Mouse (Mus musculus) granulocyte monocyte progenitor cell, adult 5-6 weeks (primary cell): ENCODE data around the gene Eef2. TPM values are rescaled to one million over a fixed set of nuclear protein-coding genes. Genes with fewer than 3 reads are reported as not detected.

Source experiments
- ATAC-seq: replicated peaks from 2 replicates; pipeline ENCODE4 v1.8.0; 2016; ENCODE audit warnings: mild to moderate bottlenecking, moderate TSS enrichment, inconsistent platforms; ENCODE audit not compliant: poor library complexity, severe bottlenecking
- total RNA-seq, 2 experiments: library from RNA; stranded (forward) in 1 of 2; stranded (reverse) in 1 of 2; fragments of 200-712, 200-1000 nt in 1 of 2; fragments of >200 nt in 1 of 2; fragmentation: Nextera tagmentation in 1 of 2; gene quantifications; 2 replicates each; pipeline ENCODE4 v1.2.3; 2014 to 2017

Gene Eef2
- total RNA-seq (2014; fragmentation: Nextera tagmentation): 843 and 1,029 TPM in 2 replicates
- 1,504 and 1,576 TPM in 2 replicates for total RNA-seq (2017)

DNA sequence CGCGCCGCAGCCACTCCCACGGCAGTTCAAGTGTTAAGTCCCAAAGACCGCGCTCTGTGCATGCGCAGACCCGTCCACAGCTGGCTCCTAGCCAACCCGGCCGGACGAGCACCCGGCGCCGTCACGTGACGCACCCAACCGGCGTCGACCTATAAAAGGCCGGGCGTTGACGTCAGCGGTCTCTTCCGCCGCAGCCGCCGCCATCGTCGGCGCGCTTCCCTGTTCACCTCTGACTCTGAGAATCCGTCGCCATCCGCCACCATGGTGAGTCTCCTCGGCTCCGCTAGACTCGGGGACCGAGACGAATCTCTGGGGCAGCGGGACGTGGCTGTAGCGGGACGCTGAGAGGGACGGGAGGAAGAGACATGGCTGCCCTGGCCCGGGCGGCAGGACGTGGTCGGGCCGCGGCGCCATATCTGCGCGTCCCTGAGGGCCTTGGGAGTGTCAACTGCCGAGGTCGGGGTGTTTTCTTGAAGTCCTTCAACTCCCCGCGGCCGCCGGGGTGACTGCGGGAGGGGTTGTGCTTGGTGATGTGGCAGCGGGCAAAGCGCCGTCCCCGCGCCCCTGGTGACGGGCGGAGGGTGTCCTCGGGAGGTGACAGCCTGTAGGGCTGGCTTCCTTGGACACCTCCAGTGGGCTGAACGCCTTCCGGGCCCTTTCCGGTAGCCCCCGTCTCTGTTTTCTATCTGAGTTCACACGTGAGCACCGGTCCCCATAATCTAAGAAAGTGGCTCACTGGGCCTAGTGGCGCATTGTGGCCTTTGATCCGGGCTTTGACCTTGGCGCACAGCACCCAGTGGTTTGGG is at the start of gene Eef2:
Eef2 (plus strand) TSS at position 166 of the 806 bp plus-strand sequence.
- peak; percentile 64 for ATAC-seq

DNA sequence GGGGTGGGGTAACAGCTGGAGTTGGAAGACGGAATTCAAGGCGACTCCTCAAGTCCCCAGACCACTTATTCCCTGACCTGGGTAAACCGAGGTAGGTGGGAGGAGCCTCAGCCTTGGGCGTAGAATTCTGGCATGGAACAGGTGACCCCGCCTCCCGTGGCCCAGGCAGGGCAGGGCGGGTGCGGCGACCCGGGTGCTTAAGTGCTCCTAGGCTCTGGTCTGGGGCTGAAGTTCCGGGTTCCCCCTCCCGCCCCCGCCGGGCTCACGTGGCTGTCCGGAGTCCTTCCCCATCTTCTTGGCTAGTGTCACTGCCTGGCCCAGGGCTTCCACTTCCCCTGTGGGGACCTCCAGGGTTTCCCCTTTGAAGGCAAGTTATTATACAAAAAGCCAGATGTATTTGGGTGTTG is 42.2 kb upstream of the Eef2 start:
- peak; percentile 40 for ATAC-seq

DNA sequence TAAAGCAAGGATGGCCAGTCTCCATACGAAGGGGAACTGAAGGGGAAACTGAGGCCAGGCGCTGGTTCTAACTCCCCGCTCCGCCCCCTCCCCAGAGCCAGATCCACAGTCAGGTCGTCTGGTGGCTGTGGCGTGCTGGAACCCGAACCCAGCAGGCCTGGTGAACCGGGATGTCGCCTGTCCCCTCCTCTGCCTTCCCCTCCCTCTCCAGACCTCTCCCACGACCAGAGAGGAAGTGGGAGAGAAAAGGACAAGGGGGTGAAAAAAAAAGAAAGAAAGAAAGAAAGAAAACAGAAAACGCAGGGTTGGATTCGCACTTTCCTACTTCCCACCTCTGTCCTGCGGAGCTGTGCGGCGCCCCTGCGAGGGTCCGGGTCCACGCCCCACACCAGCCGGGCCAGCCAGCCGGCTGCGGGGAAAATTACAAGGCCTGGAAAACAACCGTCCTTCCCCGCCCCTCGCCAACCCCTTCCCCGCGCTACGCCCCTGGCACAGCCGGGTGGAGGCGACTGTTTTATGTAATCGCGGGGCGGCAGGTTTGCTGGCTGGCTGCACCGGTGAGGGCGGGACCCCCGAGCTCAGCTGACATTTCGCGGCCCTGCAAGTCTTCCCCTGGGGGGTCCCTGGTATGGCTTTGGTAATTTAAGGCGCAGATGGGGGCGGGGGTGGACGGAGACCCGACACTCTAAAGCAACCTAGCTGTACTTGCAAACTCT is 41.3 kb upstream of the Eef2 start, which contains the start of gene Zbtb7a:
Zbtb7a (plus strand) TSS at position 255 of the 716 bp plus-strand sequence.
- ATAC-seq: peak; percentile 5; the same call in 1 of the 2 replicates

DNA sequence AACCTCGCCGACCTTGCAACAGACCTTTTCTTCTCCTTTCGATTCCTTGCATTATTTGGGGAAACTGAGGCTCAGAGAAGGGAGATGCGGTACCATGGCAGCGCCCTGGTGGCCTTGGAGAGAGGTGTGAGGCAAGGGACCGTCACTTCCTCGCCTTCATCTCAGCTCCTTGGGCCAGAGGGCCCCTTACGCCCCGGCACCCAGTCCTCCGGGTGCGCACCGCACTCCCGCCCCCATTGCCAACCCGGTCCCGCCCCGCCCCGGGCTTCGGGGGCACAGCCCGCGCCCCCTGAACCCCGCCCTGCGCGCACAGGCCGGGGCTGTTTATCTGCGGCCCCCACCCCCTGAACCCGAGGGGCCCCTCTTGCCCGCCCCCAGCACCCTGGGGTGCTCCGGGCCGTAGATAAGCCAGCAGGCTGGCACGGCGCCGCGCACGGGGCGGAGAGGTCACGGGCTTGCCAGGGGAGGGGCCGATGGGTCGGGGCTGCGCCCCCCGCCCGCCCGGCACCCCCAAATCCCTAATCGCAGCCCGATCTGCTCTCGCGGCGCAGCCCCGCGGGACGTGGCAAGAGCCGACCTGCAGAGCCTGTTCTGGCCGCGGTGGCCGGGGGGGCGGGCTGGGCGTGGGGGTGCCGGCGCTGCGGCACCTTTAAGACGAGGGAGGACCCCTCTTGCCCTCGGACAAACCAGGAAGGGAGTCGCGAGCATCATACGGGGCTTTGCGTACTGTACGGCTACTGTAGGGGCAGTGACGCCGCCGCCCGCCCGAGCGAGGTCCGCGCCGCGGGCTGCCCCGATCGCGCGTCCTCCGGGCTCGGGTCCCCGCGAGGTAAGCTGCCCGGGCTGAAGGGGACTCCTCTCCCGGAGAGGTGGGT is 40.4 kb upstream of the Eef2 start:
- ATAC-seq: peak; percentile 13

DNA sequence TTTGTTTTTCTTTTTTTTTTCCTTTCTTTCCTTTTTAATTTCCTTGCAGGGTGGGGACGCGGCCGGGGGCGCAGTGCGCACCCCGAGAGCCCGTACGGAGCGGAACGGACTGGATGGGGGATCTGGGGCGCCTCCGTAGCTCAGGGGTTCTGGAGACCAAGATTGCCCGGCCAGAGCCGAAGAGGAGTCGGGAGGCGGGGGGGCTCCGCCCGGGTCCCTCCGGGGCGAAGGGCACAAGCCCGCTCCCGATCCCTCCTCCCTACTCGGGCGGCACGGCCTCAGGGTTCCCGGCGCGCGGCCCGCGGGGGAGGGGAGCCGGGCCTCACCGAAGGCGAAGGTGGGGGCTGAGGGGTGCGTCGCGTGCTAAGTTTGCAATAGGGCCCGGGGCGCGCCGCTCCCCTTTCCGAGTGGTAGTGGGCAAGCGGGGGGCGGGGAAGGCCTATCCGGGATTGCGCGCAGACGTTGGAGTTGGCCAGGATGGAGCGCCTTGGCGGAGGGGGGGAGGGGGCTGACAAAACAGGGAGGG is 39.7 kb upstream of the Eef2 start:
- ATAC-seq: no peak

DNA sequence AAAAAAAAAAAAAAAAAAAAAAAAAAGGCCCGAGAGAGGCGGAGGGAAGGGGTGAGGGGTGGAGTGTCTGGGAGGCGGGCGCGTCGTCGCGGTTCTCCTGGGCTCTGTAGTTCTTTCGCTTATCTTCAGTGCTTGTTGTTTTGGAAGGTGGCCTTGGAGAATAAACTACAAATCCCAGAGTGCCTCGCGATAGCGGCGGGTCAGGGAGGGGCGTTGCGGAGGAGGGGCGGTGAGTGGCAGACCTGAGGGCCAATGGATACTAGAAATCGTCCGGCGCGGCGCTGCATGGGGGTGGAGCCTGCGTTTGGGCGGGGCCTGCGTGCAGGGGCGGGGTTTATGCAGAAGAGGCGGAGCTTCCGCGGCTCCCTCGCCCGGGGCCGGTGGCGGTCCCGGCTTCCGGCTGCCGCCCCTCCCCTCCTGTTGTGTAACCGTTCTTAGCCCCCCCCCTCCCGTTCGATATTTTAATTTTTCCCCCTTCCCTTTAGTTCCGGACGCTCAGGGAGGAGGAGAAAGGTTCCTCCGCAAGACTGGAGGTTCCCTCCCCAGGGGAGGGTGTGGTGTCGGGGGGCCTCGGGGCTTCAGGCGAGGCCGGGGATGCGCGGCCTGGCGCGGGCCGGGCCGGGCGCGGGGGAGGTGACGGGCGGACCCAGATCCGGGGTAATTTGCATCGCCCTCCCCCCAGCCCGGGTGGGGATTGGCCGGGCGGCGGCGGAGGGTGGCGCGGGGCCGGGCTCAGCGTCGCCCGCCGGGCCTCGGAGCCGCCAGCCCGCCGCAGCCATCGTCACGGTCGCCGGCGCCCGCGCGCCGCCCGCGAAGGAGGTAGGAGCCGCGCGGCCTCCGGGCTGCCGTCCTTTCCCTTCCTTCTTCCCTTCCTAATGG is 38.9 kb upstream of the Eef2 start:
- peak; percentile 63 for ATAC-seq

DNA sequence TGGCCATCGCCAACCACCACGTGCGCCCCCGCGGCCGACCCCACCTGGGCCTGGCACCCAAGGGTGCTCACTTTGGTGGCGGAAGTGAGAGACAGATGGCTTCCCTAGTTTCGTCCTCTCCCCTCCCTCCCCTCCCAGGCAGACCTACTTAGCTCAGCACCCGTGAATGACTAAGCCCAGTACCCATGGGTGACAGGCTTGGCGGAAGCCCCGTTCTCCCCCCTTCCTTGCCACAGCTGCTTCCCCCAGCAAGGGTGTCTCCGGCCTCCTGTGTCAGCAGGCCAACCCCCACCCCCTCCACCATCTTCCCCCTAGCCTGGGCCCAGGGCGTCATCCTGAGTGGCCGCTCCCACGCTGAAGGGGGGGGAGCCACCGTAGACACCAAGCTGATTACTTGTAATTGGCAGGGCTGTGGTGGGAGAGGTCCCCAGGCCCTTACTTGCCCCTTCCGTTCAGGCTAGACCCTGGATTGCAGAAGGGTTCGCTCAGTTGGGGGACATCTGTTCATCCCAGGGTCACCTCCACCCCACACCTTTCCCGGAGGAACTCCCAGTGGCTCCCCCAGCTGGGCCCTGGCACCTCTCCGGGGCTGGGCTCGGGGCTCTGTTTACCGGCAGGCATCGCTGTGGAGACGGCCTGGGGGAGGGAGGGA is 38.2 kb upstream of the Eef2 start:
- peak; percentile 12 for ATAC-seq

DNA sequence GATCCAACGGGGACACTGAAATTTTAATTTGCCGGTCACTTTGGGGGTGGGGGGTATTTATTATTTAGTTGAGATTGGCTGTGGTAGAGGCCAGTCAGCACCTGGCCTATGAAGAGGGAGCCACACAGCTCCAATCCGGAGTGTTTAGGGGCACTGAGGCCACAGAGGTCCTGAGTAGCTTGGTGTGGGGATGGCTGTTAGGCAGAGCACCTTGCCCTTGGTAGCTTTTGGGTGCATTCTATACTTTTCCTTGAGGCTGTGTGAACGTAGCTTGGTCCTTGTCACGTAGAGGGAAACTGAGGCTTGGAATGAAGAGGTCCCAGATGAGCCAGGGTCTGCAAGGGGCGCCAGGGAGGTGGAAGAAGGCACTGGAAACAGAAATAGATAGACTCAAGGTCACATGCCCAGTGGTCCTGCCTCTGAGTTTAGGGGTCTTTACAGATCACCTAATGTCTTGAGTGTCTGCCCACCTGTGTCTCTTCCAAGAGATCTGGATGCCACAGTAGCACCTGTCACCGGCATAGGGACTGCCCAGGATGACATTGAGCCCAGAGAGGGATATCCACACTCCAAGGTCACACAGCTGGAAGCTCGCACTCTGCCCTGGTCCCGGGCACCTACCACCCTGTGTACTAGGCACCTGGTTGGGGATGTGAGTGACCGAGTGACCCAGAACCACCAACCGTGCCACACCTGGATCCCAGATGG is 37.5 kb upstream of the Eef2 start:
- ATAC-seq: no peak

DNA sequence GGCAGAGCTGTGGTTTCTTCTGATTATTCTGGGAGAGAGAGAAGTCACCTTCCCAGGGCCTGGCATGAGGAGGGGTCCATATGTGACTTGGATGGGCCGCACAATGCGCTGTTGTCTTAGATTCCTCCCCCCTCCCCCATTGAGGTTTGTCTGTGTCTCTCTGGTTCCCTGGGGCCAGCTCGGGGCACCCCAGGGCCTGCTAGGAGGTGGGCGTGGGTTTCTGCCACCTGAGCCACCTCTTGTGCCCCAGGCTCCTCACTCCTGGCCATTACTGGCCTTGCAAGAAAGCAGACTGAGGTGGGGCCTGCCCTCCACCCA is 36.9 kb upstream of the Eef2 start:
- no peak for ATAC-seq

DNA sequence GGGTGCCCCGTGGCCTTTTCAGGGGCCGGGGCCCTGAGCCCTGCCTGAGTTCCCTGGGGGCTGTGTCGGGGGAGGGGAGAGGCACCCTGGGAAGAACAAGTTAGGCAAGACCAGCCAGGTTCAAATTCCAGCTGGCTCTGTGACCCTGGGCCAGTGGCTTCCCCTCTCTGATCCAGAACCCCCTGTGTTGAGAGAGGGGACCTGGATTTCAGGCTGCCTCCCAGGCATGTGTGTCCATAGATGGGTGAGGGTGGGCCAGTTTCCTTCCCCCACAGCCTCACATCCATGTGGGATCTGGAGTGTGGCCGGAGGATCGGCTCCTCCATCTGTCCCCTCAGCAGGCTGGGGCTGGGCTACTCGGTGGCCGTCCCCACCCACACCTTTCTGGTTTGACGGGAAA is 36.4 kb upstream of the Eef2 start:
- ATAC-seq: no peak

DNA sequence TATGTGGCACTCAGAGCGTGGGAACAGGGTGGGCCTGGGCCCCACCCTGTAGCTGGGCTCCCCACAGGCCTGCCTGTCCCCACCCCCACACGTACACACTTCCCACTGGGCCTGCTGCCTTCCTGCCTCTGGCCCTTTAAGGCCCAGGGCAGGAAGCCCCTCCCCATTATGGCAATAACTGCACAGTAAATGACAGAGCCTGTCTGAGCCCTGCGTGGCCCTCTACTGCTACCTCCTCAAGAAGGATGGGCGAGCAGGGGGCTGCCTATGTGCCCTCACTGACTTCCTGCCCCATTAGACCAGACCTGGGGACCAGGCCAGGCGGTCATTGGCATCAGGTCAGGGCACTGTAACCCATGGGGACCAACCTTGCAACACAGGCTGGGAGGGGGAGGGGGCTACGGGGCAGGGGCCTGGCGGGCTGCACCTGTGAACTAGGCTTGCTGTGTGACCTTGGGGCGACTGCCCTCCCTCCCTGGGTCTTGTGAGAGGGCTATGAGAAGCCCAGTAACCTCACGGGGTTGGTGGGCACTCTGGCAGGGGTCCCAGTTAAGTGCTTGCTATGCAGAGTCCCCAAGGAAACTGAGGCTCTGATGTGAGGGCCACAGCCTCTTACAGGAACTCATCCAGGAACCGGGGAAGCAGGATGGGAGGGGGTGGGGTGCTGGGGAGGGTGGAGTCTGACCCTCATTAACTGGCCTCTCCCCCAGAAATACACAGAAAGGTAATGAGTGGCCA is 35.5 kb upstream of the Eef2 start:
- no peak for ATAC-seq

DNA sequence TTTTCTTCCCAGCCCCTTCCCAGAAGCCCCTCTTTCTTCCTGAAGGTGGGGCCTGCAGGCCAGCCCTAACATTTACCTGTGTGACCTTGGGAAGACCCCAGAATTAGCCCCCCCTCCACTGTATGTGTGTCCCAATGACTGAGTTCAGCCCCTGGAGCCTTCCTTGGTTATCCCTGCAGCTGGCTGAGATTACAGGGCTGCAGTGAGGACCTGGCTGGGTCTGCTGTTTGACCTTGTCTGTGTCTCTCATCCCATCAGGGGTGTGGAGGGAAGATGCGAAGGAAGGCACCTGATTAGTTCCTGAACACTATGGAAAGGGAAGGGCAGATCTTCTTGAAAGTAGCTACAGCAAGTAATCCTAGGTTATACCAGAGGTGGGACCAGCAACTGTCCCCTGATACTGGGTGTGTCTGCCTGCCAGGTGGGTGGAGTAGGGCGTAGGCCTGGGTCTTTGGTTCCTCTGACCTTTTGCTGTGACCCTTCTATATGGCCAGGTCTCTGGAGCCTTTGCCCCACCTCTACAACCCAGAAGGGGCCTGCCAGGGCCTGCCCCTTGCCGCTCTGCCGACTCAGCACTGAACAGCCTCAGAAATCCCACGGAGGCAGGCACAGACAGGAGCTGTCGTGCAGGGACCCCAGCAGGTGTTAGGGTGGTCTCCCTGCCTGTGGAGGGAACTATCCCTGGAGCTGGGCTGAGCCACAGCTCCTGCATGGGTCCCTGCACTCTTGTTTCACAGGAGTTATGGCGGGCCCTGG is 34.8 kb upstream of the Eef2 start:
- no peak for ATAC-seq

DNA sequence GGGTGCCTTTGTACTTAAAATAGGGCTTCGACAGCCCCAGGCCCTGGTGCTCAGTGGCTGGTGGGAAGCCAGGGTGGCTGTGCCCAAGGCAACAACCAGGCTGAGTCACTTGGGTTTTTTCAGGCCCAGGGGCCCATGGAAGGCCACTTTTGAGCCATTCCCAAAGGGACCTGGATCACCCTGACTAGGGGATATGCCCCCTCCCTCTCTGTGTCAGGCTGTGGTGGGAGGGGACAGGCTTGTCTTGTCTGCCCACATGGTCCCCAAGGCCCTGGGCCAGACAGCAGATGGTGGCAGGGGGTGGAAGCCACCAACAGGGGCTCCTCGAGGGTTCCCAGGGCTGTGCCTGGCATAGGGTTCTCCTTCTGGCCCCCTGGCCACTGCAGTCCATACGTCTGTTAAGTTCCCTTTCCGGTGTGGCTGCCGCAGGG is 33.9 kb upstream of the Eef2 start:
- peak; percentile 25 for ATAC-seq

DNA sequence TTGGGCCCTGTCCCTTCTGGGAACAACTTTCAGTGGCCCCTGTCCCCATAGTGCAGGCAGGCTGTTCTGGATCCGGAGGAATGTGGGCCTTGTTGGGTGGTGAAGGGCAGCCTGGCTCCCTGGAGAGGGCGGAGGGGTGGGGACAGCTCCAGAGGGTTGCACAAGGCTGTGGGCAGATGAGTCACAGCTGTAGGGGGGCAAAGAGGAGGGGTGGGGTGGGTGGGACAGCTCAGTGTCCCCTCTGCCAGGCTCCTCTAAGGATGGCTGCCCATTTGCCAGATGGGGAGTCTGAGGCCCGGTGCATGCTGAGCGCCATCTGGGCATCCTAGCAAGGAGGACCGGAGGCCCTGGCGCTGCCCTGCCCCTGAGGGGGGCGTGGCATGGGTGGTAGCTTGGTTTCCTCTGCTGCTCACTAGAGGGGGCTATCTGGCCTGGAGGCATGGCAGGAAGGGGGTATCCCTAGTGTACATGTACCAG is 33.2 kb upstream of the Eef2 start:
- peak; percentile 49 for ATAC-seq

DNA sequence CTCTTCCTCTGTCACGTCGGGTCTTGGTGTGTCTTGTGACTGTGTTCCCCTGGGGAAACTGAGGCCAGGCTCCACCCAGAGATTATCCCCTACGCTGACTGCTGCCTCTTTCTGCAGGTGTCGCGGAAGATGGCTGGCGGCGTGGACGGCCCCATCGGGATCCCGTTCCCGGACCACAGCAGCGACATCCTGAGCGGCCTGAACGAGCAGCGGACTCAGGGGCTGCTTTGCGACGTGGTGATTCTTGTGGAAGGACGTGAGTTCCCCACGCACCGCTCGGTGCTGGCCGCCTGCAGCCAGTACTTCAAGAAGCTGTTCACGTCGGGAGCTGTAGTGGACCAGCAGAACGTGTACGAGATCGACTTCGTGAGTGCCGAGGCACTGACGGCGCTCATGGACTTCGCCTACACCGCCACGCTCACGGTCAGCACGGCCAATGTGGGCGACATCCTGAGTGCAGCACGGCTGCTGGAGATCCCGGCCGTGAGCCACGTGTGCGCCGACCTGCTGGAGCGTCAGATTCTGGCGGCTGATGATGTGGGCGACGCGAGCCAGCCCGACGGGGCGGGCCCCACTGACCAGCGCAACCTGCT is 32.5 kb upstream of the Eef2 start:
- no peak for ATAC-seq

DNA sequence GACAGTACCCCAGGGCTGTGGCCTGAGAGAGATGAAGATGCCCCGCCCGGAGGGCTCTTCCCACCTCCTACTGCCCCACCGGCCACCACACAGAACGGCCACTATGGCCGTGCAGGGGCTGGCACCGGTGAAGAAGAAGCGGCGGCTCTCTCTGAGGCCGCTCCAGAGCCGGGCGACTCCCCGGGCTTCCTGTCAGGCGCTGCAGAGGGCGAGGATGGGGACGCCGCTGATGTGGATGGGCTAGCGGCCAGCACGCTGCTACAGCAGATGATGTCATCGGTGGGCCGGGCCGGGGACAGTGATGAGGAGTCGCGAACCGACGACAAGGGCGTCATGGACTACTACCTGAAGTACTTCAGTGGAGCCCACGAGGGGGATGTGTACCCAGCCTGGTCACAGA is 31.8 kb upstream of the Eef2 start:
- no peak for ATAC-seq
